Mouse (Mus musculus): ENCODE results near the gene Msh5. TPM values are rescaled to one million over a fixed set of nuclear protein-coding genes. Genes with fewer than 3 reads are reported as not detected.

The Msh5 gene
- polyA plus RNA-seq, 1 experiment: 6.0 TPM

- Histone ChIP-seq H3K4me1 (ENCODE audit: control insufficient read depth, insufficient read depth, low read length) (peaks cover 30% of the 10 kb centered on the region), H3K4me3 (replicated peaks; ENCODE audit: extremely low read depth, low read depth, low read length) (peak overlapping the region; percentile 92)
- TF ChIP-seq POLR2A (IDR thresholded peaks at IDR 0.05; ENCODE audit: borderline replicate concordance, extremely low read depth, low read depth, low read length): peak; percentile 97; the same call in 1 of the 2 replicates
- no peak for TF ChIP-seq CTCF (IDR thresholded peaks at IDR 0.05; ENCODE audit: insufficient read depth, low read length)
- DNase-seq: peak; percentile 81
- WGBS: under 1% methylated on average over 27 of the region's 27 CpGs
Measured at GRCm38 (mm10) chr17:35050126-35050750, 3.7 kb upstream of the Msh5 start.

GRCm38 (mm10) chr17:35049561-35050016, 3.0 kb upstream of the Msh5 start, which contains the start of gene Clic1:
Gene Clic1, plus strand, starts transcription at chr17:35049966.
- TF ChIP-seq POLR2A (IDR thresholded peaks at IDR 0.05; ENCODE audit: borderline replicate concordance, extremely low read depth, low read depth, low read length) (peak; percentile 85; the same call in 1 of the 2 replicates), CTCF (IDR thresholded peaks at IDR 0.05; ENCODE audit: insufficient read depth, low read length) (no peak)

DNA sequence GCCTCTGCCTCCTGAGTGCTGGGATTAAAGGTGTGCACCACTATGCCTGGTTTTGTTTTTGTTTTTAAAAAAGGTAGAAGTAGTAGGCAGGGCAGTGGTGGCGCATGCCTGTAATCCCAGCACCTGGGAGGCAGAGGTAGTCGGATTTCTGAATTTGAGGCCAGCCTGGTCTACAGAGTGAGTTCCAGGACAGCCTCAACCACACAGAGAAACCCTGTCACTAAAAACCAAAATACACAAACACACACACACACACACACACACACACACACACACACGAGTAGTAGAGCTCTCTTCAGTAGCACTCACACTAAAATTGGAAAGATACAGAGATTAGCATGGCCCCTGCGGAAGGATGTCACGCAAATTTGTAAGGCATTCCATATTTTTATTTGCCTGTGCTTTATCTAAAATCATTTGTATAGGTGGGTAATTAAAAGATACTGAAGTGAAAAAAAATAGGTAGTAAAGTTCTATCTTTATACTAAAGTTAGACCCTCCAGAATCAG, 2.4 kb upstream of the Msh5 start:
- TF ChIP-seq CTCF (IDR thresholded peaks at IDR 0.05; ENCODE audit: insufficient read depth, low read length) (no peak), POLR2A (IDR thresholded peaks at IDR 0.05; ENCODE audit: borderline replicate concordance, extremely low read depth, low read depth, low read length) (no peak)
- no peak for DNase-seq
- WGBS: 54% methylated on average over 5 of the region's 5 CpGs
- Histone ChIP-seq H3K4me1 (ENCODE audit: control insufficient read depth, insufficient read depth, low read length) (peaks cover 37% of the 10 kb centered on the region), H3K4me3 (replicated peaks; ENCODE audit: extremely low read depth, low read depth, low read length) (no peak overlapping the region)

More at GRCm38 (mm10) chr17:35049561-35050016, 3.0 kb upstream of the Msh5 start, which contains the start of gene Clic1:
- Histone ChIP-seq H3K4me1 (ENCODE audit: control insufficient read depth, insufficient read depth, low read length) (peaks cover 33% of the 10 kb centered on the region), H3K4me3 (replicated peaks; ENCODE audit: extremely low read depth, low read depth, low read length) (peak within 1 kb of the TSS; percentile 92)
- 2% methylated on average over 11 of the region's 11 CpGs for WGBS
- DNase-seq: peak; percentile 50

- 9% methylated on average over 11 of the region's 11 CpGs for WGBS
- no peak for DNase-seq
- Histone ChIP-seq H3K4me3 (replicated peaks; ENCODE audit: extremely low read depth, low read depth, low read length) (peak overlapping the region; percentile 19), H3K4me1 (ENCODE audit: control insufficient read depth, insufficient read depth, low read length) (peaks cover 39% of the 10 kb centered on the region)
- no peak for TF ChIP-seq CTCF (IDR thresholded peaks at IDR 0.05; ENCODE audit: insufficient read depth, low read length)
- 0 out of 2 replicates have a peak, but pooled peaks have one; percentile 8 for TF ChIP-seq POLR2A (IDR thresholded peaks at IDR 0.05; ENCODE audit: borderline replicate concordance, extremely low read depth, low read depth, low read length)
Measured at GRCm38 (mm10) chr17:35048149-35048931, 1.8 kb upstream of the Msh5 start.

- Histone ChIP-seq H3K4me1 (ENCODE audit: control insufficient read depth, insufficient read depth, low read length) (peaks cover 36% of the 10 kb centered on the region), H3K4me3 (replicated peaks; ENCODE audit: extremely low read depth, low read depth, low read length) (no peak overlapping the region)
- no peak for DNase-seq
- TF ChIP-seq POLR2A (IDR thresholded peaks at IDR 0.05; ENCODE audit: borderline replicate concordance, extremely low read depth, low read depth, low read length) (no peak), CTCF (IDR thresholded peaks at IDR 0.05; ENCODE audit: insufficient read depth, low read length) (no peak)
- WGBS: 26% methylated on average over 1 of the region's 1 CpGs
Measured at GRCm38 (mm10) chr17:35047688-35048087, 1.1 kb upstream of the Msh5 start.

DNA sequence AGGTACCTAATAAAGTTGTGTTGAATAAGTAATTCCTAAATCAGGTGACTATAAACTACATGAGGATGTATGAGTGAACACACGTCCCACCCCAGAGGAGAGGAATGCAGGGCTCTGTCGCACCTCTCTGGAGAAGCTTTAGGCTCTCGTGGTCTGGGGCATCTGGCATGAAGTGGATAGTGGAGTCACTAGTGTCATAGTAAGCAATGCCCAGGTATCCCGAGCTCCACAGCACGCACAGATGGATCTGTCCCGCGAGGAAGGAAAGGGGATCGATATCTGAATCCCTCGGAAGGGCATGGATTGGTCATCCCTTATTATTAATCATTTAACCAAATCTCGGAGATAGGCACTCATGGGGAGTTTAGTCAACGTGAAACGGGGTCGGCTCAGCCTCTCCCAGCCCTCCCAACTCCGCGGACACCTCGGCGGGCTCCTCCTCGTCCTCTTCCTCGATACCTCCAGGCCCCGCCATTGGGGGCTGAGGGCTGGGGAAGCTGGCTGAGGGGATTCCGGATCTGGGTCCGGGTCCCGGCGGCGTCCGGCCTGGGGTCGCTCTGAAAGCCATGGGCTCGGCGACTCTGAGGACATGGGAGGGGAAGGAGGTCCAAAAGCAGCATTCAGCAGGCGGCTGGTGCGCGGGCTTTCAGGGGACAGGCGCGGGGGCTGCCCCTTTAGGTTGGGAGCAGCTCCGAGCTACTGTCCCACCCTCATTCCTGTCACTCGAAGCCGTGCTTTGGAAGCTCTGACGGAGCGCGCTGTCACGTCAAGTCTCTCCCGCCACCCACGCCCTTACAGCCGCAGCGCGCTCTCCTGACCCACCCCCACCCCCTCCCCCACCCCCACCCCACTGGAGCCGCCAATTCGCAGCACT, 501 bp downstream of the Msh5 start:
- 3% methylated on average over 48 of the region's 48 CpGs for WGBS
- H3K4me3 ChIP-seq (replicated peaks; ENCODE audit: extremely low read depth, low read depth, low read length): peak overlapping the region; percentile 51
- peak; percentile 14 for DNase-seq
- H3K4me1 ChIP-seq (ENCODE audit: control insufficient read depth, insufficient read depth, low read length): peaks cover 26% of the 10 kb centered on the region
- peak; percentile 80; the same call in 1 of the 2 replicates for TF ChIP-seq POLR2A (IDR thresholded peaks at IDR 0.05; ENCODE audit: borderline replicate concordance, extremely low read depth, low read depth, low read length)
- TF ChIP-seq CTCF (IDR thresholded peaks at IDR 0.05; ENCODE audit: insufficient read depth, low read length): no peak

GRCm38 (mm10) chr17:35044904-35045806, 1.4 kb downstream of the Msh5 start:
- WGBS: 59% methylated on average over 7 of the region's 7 CpGs
- no peak overlapping the region for H3K4me3 ChIP-seq (replicated peaks; ENCODE audit: extremely low read depth, low read depth, low read length)
- peaks cover 26% of the 10 kb centered on the region for H3K4me1 ChIP-seq (ENCODE audit: control insufficient read depth, insufficient read depth, low read length)
- DNase-seq: peak; percentile 2
- TF ChIP-seq CTCF (IDR thresholded peaks at IDR 0.05; ENCODE audit: insufficient read depth, low read length) (no peak), POLR2A (IDR thresholded peaks at IDR 0.05; ENCODE audit: borderline replicate concordance, extremely low read depth, low read depth, low read length) (no peak)

- Histone ChIP-seq H3K4me3 (replicated peaks; ENCODE audit: extremely low read depth, low read depth, low read length) (no peak overlapping the region), H3K4me1 (ENCODE audit: control insufficient read depth, insufficient read depth, low read length) (peaks cover 19% of the 10 kb centered on the region)
- TF ChIP-seq POLR2A (IDR thresholded peaks at IDR 0.05; ENCODE audit: borderline replicate concordance, extremely low read depth, low read depth, low read length) (no peak), CTCF (IDR thresholded peaks at IDR 0.05; ENCODE audit: insufficient read depth, low read length) (no peak)
- no peak for DNase-seq
- 53% methylated on average over 4 of the region's 4 CpGs for WGBS
Measured at GRCm38 (mm10) chr17:35043794-35044193, 2.8 kb downstream of the Msh5 start.
